Comparison of ENCODE assay signal across 20 mouse cellular contexts in genomic region chr1:72198142-72198806, GRCm38 (mm10). TPM values are rescaled to one million over a fixed set of nuclear protein-coding genes. Genes with fewer than 3 reads are reported as not detected.
DNase-seq lines count a peak whose midpoint lies in the region; ATAC-seq and TF ChIP-seq lines count a peak whose summit lies in the region.
"Had no signal": no experiment of that assay in that cellular context is flagged by ENCODE, and none has a peak within 500 bp of the region (broad histone marks: within the 10 kb centered on the region; RNA-seq: fewer than 3 reads in every experiment).

No protein-coding gene starts in this region.

- TF ChIP-seq CTCF in stomach, postnatal 0 days (IDR thresholded peaks at IDR 0.05; ENCODE audit: low read depth) = no peak

- H3K9ac ChIP-seq in forebrain, embryonic 15.5 days (replicated peaks) = no peak overlapping the region
- H3K9ac ChIP-seq in forebrain, embryonic 13.5 days = no peak overlapping the region
- H3K9ac ChIP-seq in stomach, embryonic 15.5 days = no peak overlapping the region
- no peak overlapping the region for H3K9ac ChIP-seq in stomach, postnatal 0 days (ENCODE audit: low read length)
- no peak overlapping the region for H3K9ac ChIP-seq in midbrain, embryonic 11.5 days (ENCODE audit: low read length)
- H3K9ac ChIP-seq: heart, embryonic 13.5 days; liver, embryonic 14.5 days had no signal

- TF ChIP-seq EP300 in stomach, postnatal 0 days (optimal IDR thresholded peaks at IDR 0.05) = no peak

- H3K4me3 ChIP-seq in forebrain, embryonic 15.5 days = no peak overlapping the region
- H3K4me3 ChIP-seq in forebrain, embryonic 13.5 days = no peak overlapping the region
- H3K4me3 ChIP-seq in stomach, embryonic 15.5 days (replicated peaks) = no peak overlapping the region
- no peak overlapping the region for H3K4me3 ChIP-seq in stomach, postnatal 0 days (ENCODE audit: low read depth, low read length)
- H3K4me3 ChIP-seq in midbrain, embryonic 11.5 days (ENCODE audit: low read depth, low read length) = no peak overlapping the region
- no peak overlapping the region for H3K4me3 ChIP-seq in heart, embryonic 10.5 days
- H3K4me3 ChIP-seq: heart, embryonic 13.5 days; layer of hippocampus, adult 2 months; myocyte had no signal

- H3K36me3 ChIP-seq in forebrain, embryonic 15.5 days = no peaks in the 10 kb centered on the region
- H3K36me3 ChIP-seq in forebrain, embryonic 13.5 days (ENCODE audit: poor library complexity, severe bottlenecking) = no peaks in the 10 kb centered on the region
- H3K36me3 ChIP-seq in stomach, embryonic 15.5 days = no peaks in the 10 kb centered on the region
- no peaks in the 10 kb centered on the region for H3K36me3 ChIP-seq in stomach, postnatal 0 days (ENCODE audit: control insufficient read depth, insufficient read depth, low read length)
- no peaks in the 10 kb centered on the region for H3K36me3 ChIP-seq in midbrain, embryonic 11.5 days (ENCODE audit: control insufficient read depth, insufficient read depth, low read length)
- H3K36me3 ChIP-seq in heart, embryonic 10.5 days = no peaks in the 10 kb centered on the region
- H3K36me3 ChIP-seq: heart, embryonic 13.5 days had no signal

- no peaks in the 10 kb centered on the region for H3K9me3 ChIP-seq in forebrain, embryonic 15.5 days
- no peaks in the 10 kb centered on the region for H3K9me3 ChIP-seq in forebrain, embryonic 13.5 days (replicated peaks)
- H3K9me3 ChIP-seq in stomach, embryonic 15.5 days = no peaks in the 10 kb centered on the region
- H3K9me3 ChIP-seq in stomach, postnatal 0 days (ENCODE audit: control insufficient read depth, low read length) = no peaks in the 10 kb centered on the region
- H3K9me3 ChIP-seq in midbrain, embryonic 11.5 days (ENCODE audit: control insufficient read depth, low read length) = no peaks in the 10 kb centered on the region
- no peaks in the 10 kb centered on the region for H3K9me3 ChIP-seq in heart, embryonic 10.5 days
- H3K9me3 ChIP-seq: heart, embryonic 13.5 days had no signal

- ATAC-seq in forebrain, embryonic 15.5 days (replicated peaks) = peak; percentile 29; the same call in 1 of the 2 replicates
- no peak for ATAC-seq in forebrain, embryonic 13.5 days
- ATAC-seq in stomach, embryonic 15.5 days (ENCODE audit: insufficient read depth, low FRiP score, low read depth) = 0 out of 2 replicates have a peak, but pooled peaks have one; percentile 17
- no peak for ATAC-seq in stomach, postnatal 0 days (ENCODE audit: low FRiP score, low TSS enrichment)
- ATAC-seq in midbrain, embryonic 11.5 days (ENCODE audit: low FRiP score) = peak; percentile 46; the same call in 1 of the 2 replicates
- ATAC-seq: intestine, postnatal 0 days had no signal

- H3K4me2 ChIP-seq in forebrain, embryonic 15.5 days (replicated peaks) = no peak overlapping the region
- H3K4me2 ChIP-seq in forebrain, embryonic 13.5 days = no peak overlapping the region
- no peak overlapping the region for H3K4me2 ChIP-seq in stomach, embryonic 15.5 days
- no peak overlapping the region for H3K4me2 ChIP-seq in stomach, postnatal 0 days (replicated peaks; ENCODE audit: low read depth)
- no peak overlapping the region for H3K4me2 ChIP-seq in midbrain, embryonic 11.5 days
- H3K4me2 ChIP-seq: heart, embryonic 13.5 days had no signal

- WGBS in forebrain, embryonic 15.5 days = 67% methylated on average over 10 of the region's 10 CpGs
- 74% methylated on average over 10 of the region's 10 CpGs for WGBS in forebrain, embryonic 13.5 days
- WGBS in stomach, embryonic 15.5 days = 49% methylated on average over 10 of the region's 10 CpGs
- 50% methylated on average over 10 of the region's 10 CpGs for WGBS in stomach, postnatal 0 days
- WGBS in midbrain, embryonic 11.5 days = 76% methylated on average over 10 of the region's 10 CpGs
- 86% methylated on average over 10 of the region's 10 CpGs for WGBS in heart, embryonic 10.5 days

- peaks cover 7% of the 10 kb centered on the region; the same call in 1 of the 2 replicates for H3K4me1 ChIP-seq in forebrain, embryonic 15.5 days
- H3K4me1 ChIP-seq in forebrain, embryonic 13.5 days = 0 out of 2 replicates have a peak, but pooled peaks cover 10% of the 10 kb centered on the region
- H3K4me1 ChIP-seq in stomach, embryonic 15.5 days = no peaks in the 10 kb centered on the region
- H3K4me1 ChIP-seq in stomach, postnatal 0 days (replicated peaks; ENCODE audit: control insufficient read depth, insufficient read depth) = peaks cover 2% of the 10 kb centered on the region; the same call in 1 of the 2 replicates
- 0 out of 2 replicates have a peak, but pooled peaks cover 4% of the 10 kb centered on the region for H3K4me1 ChIP-seq in midbrain, embryonic 11.5 days (ENCODE audit: control insufficient read depth, insufficient read depth, low read length)
- H3K4me1 ChIP-seq in heart, embryonic 10.5 days = peaks cover 17% of the 10 kb centered on the region

- H3K27me3 ChIP-seq in forebrain, embryonic 15.5 days = no peaks in the 10 kb centered on the region
- no peaks in the 10 kb centered on the region for H3K27me3 ChIP-seq in forebrain, embryonic 13.5 days
- no peaks in the 10 kb centered on the region for H3K27me3 ChIP-seq in stomach, embryonic 15.5 days (replicated peaks)
- no peaks in the 10 kb centered on the region for H3K27me3 ChIP-seq in stomach, postnatal 0 days (ENCODE audit: control insufficient read depth, insufficient read depth, low read length)
- H3K27me3 ChIP-seq in midbrain, embryonic 11.5 days (ENCODE audit: control insufficient read depth, insufficient read depth, low read length) = no peaks in the 10 kb centered on the region
- no peaks in the 10 kb centered on the region for H3K27me3 ChIP-seq in heart, embryonic 10.5 days (ENCODE audit: insufficient read depth, poor library complexity, severe bottlenecking)
- H3K27me3 ChIP-seq: heart, embryonic 13.5 days had no signal

- no peak for DNase-seq in stomach, postnatal 0 days (ENCODE audit: low spot score)
- no peak for DNase-seq in midbrain, embryonic 11.5 days (ENCODE audit: low spot score, missing footprints)
- no peak for DNase-seq in urinary bladder, postnatal 14 days (ENCODE audit: low spot score)
- DNase-seq in yolk sac, embryonic 10.5 days (ENCODE audit: low spot score) = no peak
- DNase-seq in heart, embryonic 10.5 days (ENCODE audit: low spot score) = no peak
- DNase-seq: adrenal gland, adult 8-10 months; cerebellum, adult 11 months; cerebellum, postnatal 14 days; embryo, embryonic 11 days; heart, postnatal 4 days; right cerebral cortex, postnatal 25 days; thymus, adult 18-20 months had no signal

- no peak overlapping the region for H3K27ac ChIP-seq in forebrain, embryonic 15.5 days (replicated peaks)
- H3K27ac ChIP-seq in forebrain, embryonic 13.5 days = no peak overlapping the region
- H3K27ac ChIP-seq in stomach, embryonic 15.5 days = no peak overlapping the region
- H3K27ac ChIP-seq in stomach, postnatal 0 days (replicated peaks) = no peak overlapping the region
- H3K27ac ChIP-seq in midbrain, embryonic 11.5 days (ENCODE audit: low read depth, low read length) = no peak overlapping the region
- H3K27ac ChIP-seq in heart, embryonic 10.5 days = no peak overlapping the region
- H3K27ac ChIP-seq: heart, embryonic 13.5 days; layer of hippocampus, adult 2 months; liver, embryonic 14.5 days had no signal

RNA-seq across cellular contexts. Expression of gene Mreg, which starts 13.8 kb away (rescaled TPM):
- 0.94 and 1.4 TPM in 2 replicates for polyA plus RNA-seq in forebrain, embryonic 15.5 days (2015; fragmentation: Nextera tagmentation; extraction: Ambion mirVana)
- 1.3 and 1.5 TPM in 2 replicates for polyA plus RNA-seq in forebrain, embryonic 13.5 days (2015; fragmentation: Nextera tagmentation; extraction: Ambion mirVana)
- 8.5 and 9.7 TPM in 2 replicates for polyA plus RNA-seq in stomach, embryonic 15.5 days (2015; fragmentation: Nextera tagmentation; extraction: Ambion mirVana)
- polyA plus RNA-seq in stomach, postnatal 0 days (2015; fragmentation: Nextera tagmentation; extraction: Ambion mirVana) = 34.6 and 37.7 TPM in 2 replicates
- 5.5 and 6.3 TPM in 2 replicates for polyA plus RNA-seq in midbrain, embryonic 11.5 days (2014; fragmentation: Nextera tagmentation; extraction: Ambion mirVana)
- polyA plus RNA-seq in heart, embryonic 10.5 days (2016; fragmentation: Nextera tagmentation; extraction: Ambion mirVana) = 4.0 and 4.2 TPM in 2 replicates

Comparison
In these comparisons a context has a peak if more than half of its experiments do, and no peak if none do; other contexts are left out.
1. ATAC-seq: peak in forebrain, embryonic 15.5 days (single experiment), stomach, embryonic 15.5 days (single experiment) and midbrain, embryonic 11.5 days (single experiment); none in forebrain, embryonic 13.5 days (single experiment) and stomach, postnatal 0 days (single experiment).